In the genomic region with DNA sequence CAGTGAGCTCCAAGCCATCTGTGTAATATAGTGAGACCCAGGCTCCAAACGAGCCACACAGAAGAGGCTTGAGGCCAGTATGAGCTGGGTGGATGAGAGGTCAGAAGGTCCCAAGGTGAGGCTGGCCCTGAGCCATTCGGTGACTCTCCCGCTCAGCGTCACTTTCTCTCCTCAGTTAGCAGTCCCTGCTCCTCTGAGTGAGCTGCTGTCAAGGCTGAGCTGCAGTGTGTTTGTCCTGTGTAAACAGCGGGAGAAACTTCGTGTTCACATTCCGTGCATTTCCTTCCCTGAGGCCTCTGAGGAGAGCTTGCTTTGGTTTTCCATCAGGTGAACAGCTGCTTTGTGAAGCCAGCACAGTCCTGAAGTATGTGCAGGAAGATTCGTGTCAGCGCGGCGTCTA, we compare ENCODE assay signal across 12 mouse cellular contexts. TPM values are rescaled to one million over a fixed set of nuclear protein-coding genes. Genes with fewer than 3 reads are reported as not detected.
DNase-seq lines count a peak whose midpoint lies in the region; ATAC-seq and TF ChIP-seq lines count a peak whose summit lies in the region.
"Had no signal": no experiment of that assay in that cellular context is flagged by ENCODE, and none has a peak within 500 bp of the region (broad histone marks: within the 10 kb centered on the region; RNA-seq: fewer than 3 reads in every experiment).

No protein-coding gene starts in this region.

- H3K36me3 ChIP-seq in hindbrain, embryonic 10.5 days = peaks cover 54% of the 10 kb centered on the region
- peaks cover 23% of the 10 kb centered on the region for H3K36me3 ChIP-seq in hindbrain, embryonic 14.5 days (replicated peaks; ENCODE audit: control insufficient read depth, insufficient read depth)
- H3K36me3 ChIP-seq in E14TG2a.4 (ENCODE audit: insufficient read depth, low read length) = peaks cover 69% of the 10 kb centered on the region
- peaks cover 15% of the 10 kb centered on the region; the same call in 1 of the 2 replicates for H3K36me3 ChIP-seq in lung, embryonic 15.5 days

- 77% methylated on average over 11 of the region's 11 CpGs for WGBS in hindbrain, embryonic 10.5 days
- WGBS in hindbrain, embryonic 14.5 days = 81% methylated on average over 11 of the region's 11 CpGs
- WGBS in lung, embryonic 15.5 days = 41% methylated on average over 11 of the region's 11 CpGs

- ATAC-seq in hindbrain, embryonic 14.5 days (ENCODE audit: low FRiP score) = no peak
- peak; percentile 68; the same call in 1 of the 2 replicates for ATAC-seq in lung, embryonic 15.5 days (ENCODE audit: borderline replicate concordance, extremely low read depth, low FRiP score, low TSS enrichment)

- H3K27ac ChIP-seq in hindbrain, embryonic 10.5 days = peak overlapping the region; percentile 8; the same call in 1 of the 2 replicates
- no peak overlapping the region for H3K27ac ChIP-seq in hindbrain, embryonic 14.5 days
- peak overlapping the region; percentile 28; the same call in 1 of the 2 replicates for H3K27ac ChIP-seq in bone marrow macrophage, adult 2 months (ENCODE audit: insufficient read depth, low read depth, low read length)
- peak overlapping the region; percentile 77 for H3K27ac ChIP-seq in lung, embryonic 15.5 days
- H3K27ac ChIP-seq: neural tube, embryonic 13.5 days had no signal

- no peaks in the 10 kb centered on the region for H3K9me3 ChIP-seq in hindbrain, embryonic 10.5 days
- H3K9me3 ChIP-seq in hindbrain, embryonic 14.5 days (ENCODE audit: control insufficient read depth, low read length) = no peaks in the 10 kb centered on the region
- H3K9me3 ChIP-seq in E14TG2a.4 (ENCODE audit: low read length) = no peaks in the 10 kb centered on the region
- no peaks in the 10 kb centered on the region for H3K9me3 ChIP-seq in lung, embryonic 15.5 days
- H3K9me3 ChIP-seq: neural tube, embryonic 13.5 days had no signal

- peaks cover 13% of the 10 kb centered on the region for H3K4me1 ChIP-seq in hindbrain, embryonic 10.5 days (replicated peaks)
- H3K4me1 ChIP-seq in hindbrain, embryonic 14.5 days (replicated peaks; ENCODE audit: control insufficient read depth, insufficient read depth, low read length) = 0 out of 2 replicates have a peak, but pooled peaks cover 5% of the 10 kb centered on the region
- H3K4me1 ChIP-seq in E14TG2a.4 (replicated peaks; ENCODE audit: low read depth, low read length) = peaks cover 72% of the 10 kb centered on the region
- peaks cover 50% of the 10 kb centered on the region for H3K4me1 ChIP-seq in bone marrow macrophage, adult 2 months (ENCODE audit: control insufficient read depth, insufficient read depth, low read length)
- H3K4me1 ChIP-seq in lung, embryonic 15.5 days = peaks cover 39% of the 10 kb centered on the region

- no peak overlapping the region for H3K4me2 ChIP-seq in hindbrain, embryonic 14.5 days (replicated peaks)
- peak overlapping the region; percentile 36 for H3K4me2 ChIP-seq in lung, embryonic 15.5 days
- H3K4me2 ChIP-seq: neural tube, embryonic 13.5 days had no signal

- no peaks in the 10 kb centered on the region for H3K27me3 ChIP-seq in hindbrain, embryonic 10.5 days (ENCODE audit: insufficient read depth, poor library complexity, severe bottlenecking)
- H3K27me3 ChIP-seq in hindbrain, embryonic 14.5 days (ENCODE audit: control insufficient read depth, insufficient read depth, low read length) = no peaks in the 10 kb centered on the region
- H3K27me3 ChIP-seq in E14TG2a.4 (ENCODE audit: insufficient read depth, low read length) = no peaks in the 10 kb centered on the region
- no peaks in the 10 kb centered on the region for H3K27me3 ChIP-seq in lung, embryonic 15.5 days
- H3K27me3 ChIP-seq: neural tube, embryonic 13.5 days had no signal

- no peak overlapping the region for H3K4me3 ChIP-seq in hindbrain, embryonic 10.5 days
- no peak overlapping the region for H3K4me3 ChIP-seq in hindbrain, embryonic 14.5 days (replicated peaks; ENCODE audit: low read length)
- H3K4me3 ChIP-seq in E14TG2a.4 (replicated peaks; ENCODE audit: low read length) = peak overlapping the region; percentile 29; the same call in 1 of the 2 replicates
- no peak overlapping the region for H3K4me3 ChIP-seq in bone marrow macrophage, adult 2 months (ENCODE audit: insufficient read depth, low read length)
- H3K4me3 ChIP-seq in lung, embryonic 15.5 days = no peak overlapping the region
- H3K4me3 ChIP-seq: neural tube, embryonic 13.5 days had no signal

- DNase-seq in hindbrain, embryonic 10.5 days (ENCODE audit: low spot score) = no peak
- no peak for DNase-seq in hindbrain, embryonic 14.5 days (ENCODE audit: low spot score)
- no peak for DNase-seq in right cerebral cortex, postnatal 10 days (ENCODE audit: low spot score in 2 of 2)
- no peak for DNase-seq in ovary, adult 18-20 months (ENCODE audit: low spot score)
- DNase-seq: cerebellum, adult 11 months; kidney, adult 8-10 months; layer of hippocampus, postnatal 36 days; thymus, postnatal 36 days had no signal

- H3K9ac ChIP-seq in hindbrain, embryonic 14.5 days = no peak overlapping the region
- no peak overlapping the region for H3K9ac ChIP-seq in lung, embryonic 15.5 days
- H3K9ac ChIP-seq: neural tube, embryonic 13.5 days had no signal

- no peak for TF ChIP-seq POLR2A in bone marrow macrophage, adult 2 months (IDR thresholded peaks at IDR 0.05; ENCODE audit: borderline replicate concordance, low read depth, low read length)

- no peak for TF ChIP-seq CTCF in E14TG2a.4 (conservative IDR thresholded peaks at IDR 0.05; ENCODE audit: low read length)
- no peak for TF ChIP-seq CTCF in bone marrow macrophage, adult 2 months (IDR thresholded peaks at IDR 0.05; ENCODE audit: low read depth, low read length)

RNA-seq across cellular contexts. Expression of a gene that starts 27.6 kb away (rescaled TPM):
- polyA plus RNA-seq in hindbrain, embryonic 10.5 days (2016; fragmentation: Nextera tagmentation; extraction: Ambion mirVana) = 15.1 and 17.9 TPM in 2 replicates
- 7.9 and 11.7 TPM in 2 replicates for polyA plus RNA-seq in hindbrain, embryonic 14.5 days (2014; fragmentation: Nextera tagmentation; extraction: Ambion mirVana)
- polyA plus RNA-seq in bone marrow macrophage, adult 2 months (2012; ENCODE audit: insufficient read depth, insufficient read length, missing spikeins) = 28.8 and 30.0 TPM in 2 replicates
- polyA plus RNA-seq in lung, embryonic 15.5 days (2015; fragmentation: Nextera tagmentation; extraction: Ambion mirVana) = 18.2 and 19.1 TPM in 2 replicates
